Mouse (Mus musculus) right cerebral cortex, postnatal 25 days (tissue): Measurements from ENCODE around the gene Rtn4r.

Experiments
- DNase-seq: peaks from one replicate; pipeline ENCODE4 v3.0.0; 2022

Gene Rtn4r

GRCm38 (mm10) chr16:18159255-18159654, 31.8 kb downstream of the Rtn4r start:
- DNase-seq = no peak

- no peak for DNase-seq
Measured at GRCm38 (mm10) chr16:18159778-18160177, 32.3 kb downstream of the Rtn4r start.

GRCm38 (mm10) chr16:18160514-18160913, 33.1 kb downstream of the Rtn4r start:
- DNase-seq = no peak

- DNase-seq = no peak
Measured at GRCm38 (mm10) chr16:18161190-18161589, 33.7 kb downstream of the Rtn4r start.

GRCm38 (mm10) chr16:18164642-18165238, 37.3 kb downstream of the Rtn4r start:
- DNase-seq = no peak

- DNase-seq = no peak
Measured at GRCm38 (mm10) chr16:18166613-18167190, 39.3 kb downstream of the Rtn4r start.

GRCm38 (mm10) chr16:18169156-18169555, 41.7 kb downstream of the Rtn4r start:
- DNase-seq = no peak

- DNase-seq = no peak
Measured at GRCm38 (mm10) chr16:18169776-18170175, 42.3 kb downstream of the Rtn4r start.

GRCm38 (mm10) chr16:18172266-18172855, 44.9 kb downstream of the Rtn4r start:
- peak; percentile 78 for DNase-seq

- peak; percentile 84 for DNase-seq
Measured at GRCm38 (mm10) chr16:18173231-18173630, 45.8 kb downstream of the Rtn4r start.

- peak; percentile 80 for DNase-seq
Measured at GRCm38 (mm10) chr16:18173788-18174187, 46.3 kb downstream of the Rtn4r start.

- DNase-seq = no peak
Measured at GRCm38 (mm10) chr16:18175817-18176541, 48.5 kb downstream of the Rtn4r start.

GRCm38 (mm10) chr16:18176758-18177157, 49.3 kb downstream of the Rtn4r start:
- DNase-seq = no peak

- DNase-seq = no peak
Measured at GRCm38 (mm10) chr16:18179591-18179990, 52.1 kb downstream of the Rtn4r start.

GRCm38 (mm10) chr16:18181398-18181797, 54.0 kb downstream of the Rtn4r start:
- DNase-seq = no peak

- DNase-seq = no peak
Measured at GRCm38 (mm10) chr16:18182766-18183165, 55.3 kb downstream of the Rtn4r start.

GRCm38 (mm10) chr16:18185715-18186449, 58.4 kb downstream of the Rtn4r start:
- no peak for DNase-seq

- DNase-seq = no peak
Measured at GRCm38 (mm10) chr16:18186798-18187197, 59.4 kb downstream of the Rtn4r start.

GRCm38 (mm10) chr16:18187221-18187620, 59.8 kb downstream of the Rtn4r start:
- DNase-seq = no peak

GRCm38 (mm10) chr16:18191006-18191405, 63.6 kb downstream of the Rtn4r start:
- DNase-seq = no peak

- peak; percentile 25 for DNase-seq
Measured at GRCm38 (mm10) chr16:18194208-18194985, 67.0 kb downstream of the Rtn4r start.

GRCm38 (mm10) chr16:18195068-18195467, 67.6 kb downstream of the Rtn4r start:
- peak; percentile 85 for DNase-seq
